Mouse (Mus musculus) liver, embryonic 14.5 days (tissue): ENCODE measurements at regions not wholly inside any gene's neighbourhood (a gene's known extent, or its start where the extent isn't known, plus 50 kb on each side); places are given as distances from the start of the nearest gene placed in this dataset.

Experiments used
- CTCF ChIP-seq: IDR thresholded peaks from 2 replicates; pipeline ENCODE4 v1.5.1; 2016; ENCODE audit warnings: antibody characterized with exemption, low read depth, control low read depth
- EP300 ChIP-seq: IDR thresholded peaks from 2 replicates; pipeline ENCODE4 v1.6.1; 2016; ENCODE audit warnings: antibody characterized with exemption, low read depth

DNA sequence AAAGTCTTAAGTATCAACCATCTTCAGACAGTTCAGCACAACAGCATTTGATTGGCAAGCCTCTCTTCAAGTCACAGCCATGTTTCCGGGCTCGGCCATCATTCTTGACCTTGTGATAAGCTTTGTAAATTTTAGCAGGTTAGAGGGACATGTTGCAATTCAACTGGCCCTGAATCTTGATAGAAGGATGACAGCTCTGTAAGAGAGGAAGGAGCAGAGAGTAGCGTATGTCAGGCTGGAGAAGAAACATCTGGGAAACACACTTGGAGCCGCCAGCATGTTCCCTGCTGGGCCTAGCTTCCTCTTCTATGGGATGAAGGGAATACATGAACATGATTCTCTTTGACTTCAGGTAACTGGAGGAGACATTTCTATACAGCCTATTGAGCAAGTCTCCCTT is 115.2 kb upstream of the Rgma start:
- TF ChIP-seq EP300: no peak
- TF ChIP-seq CTCF: no peak
